Mouse (Mus musculus) central nervous system, embryonic 18 days (tissue): ENCODE measurements around the gene Mybpc2. TPM values are rescaled to one million over a fixed set of nuclear protein-coding genes. Genes with fewer than 3 reads are reported as not detected.

ENCODE experiments used
- polyA plus RNA-seq: library from polyadenylated mRNA; depleted of rRNA; stranded (reverse); fragments of >200 nt; gene quantifications from 2 replicates; pipeline ENCODE4 v1.2.3, GENCODE M21; 2012; rRNA removed

Mybpc2 gene
- polyA plus RNA-seq: 0.04 and 0.19 TPM in 2 replicates

GRCm38 (mm10) chr7:44524502-44524901 is at the start of gene Mybpc2:
TSS of gene Mybpc2 (minus strand) at chr7:44524656.

GRCm38 (mm10) chr7:44572213-44572701 is 47.8 kb upstream of the Mybpc2 start, which contains the start of gene Napsa:
TSS of gene Napsa (plus strand) at chr7:44572380.

GRCm38 (mm10) chr7:44553826-44554225 is 29.4 kb upstream of the Mybpc2 start, which contains the start of gene Nr1h2:
TSS of gene Nr1h2 (minus strand) at chr7:44553951.

GRCm38 (mm10) chr7:44548497-44549087 is 24.1 kb upstream of the Mybpc2 start, which contains the start of gene Pold1:
TSS of gene Pold1 (minus strand) at chr7:44548849.

GRCm38 (mm10) chr7:44531946-44532732 is 7.7 kb upstream of the Mybpc2 start, which contains the start of gene Spib:
TSS of gene Spib (minus strand) at chr7:44532071.

GRCm38 (mm10) chr7:44495992-44496770 is 28.3 kb downstream of the Mybpc2 start, which contains the start of the genes Emc10 and Fam71e1:
TSS of gene Emc10 (minus strand) at chr7:44496529.
TSS of gene Fam71e1 (plus strand) at chr7:44496581.

GRCm38 (mm10) chr7:44467811-44468411 is 56.5 kb downstream of the Mybpc2 start, which contains the start of gene Josd2:
TSS of gene Josd2 (plus strand) at chr7:44467980.

GRCm38 (mm10) chr7:44465111-44465510 is 59.3 kb downstream of the Mybpc2 start, which contains the start of gene Aspdh:
TSS of gene Aspdh (plus strand) at chr7:44465391.

Other genes starting within 250 kb of the Mybpc2 start
- gene Clec11a, start 217.8 kb downstream of the Mybpc2 start, polyA plus RNA-seq: 2.7 and 7.5 TPM in 2 replicates
- gene Shank1, start 214.4 kb downstream of the Mybpc2 start, polyA plus RNA-seq: 23.2 and 35.2 TPM in 2 replicates
- gene Syt3, start 140.6 kb downstream of the Mybpc2 start, polyA plus RNA-seq: 55.4 and 56.4 TPM in 2 replicates
- gene 1700008O03Rik, start 138.8 kb downstream of the Mybpc2 start, polyA plus RNA-seq: 4.7 and 5.2 TPM in 2 replicates
- 229 and 267 TPM in 2 replicates for gene Lrrc4b, start 95.6 kb downstream of the Mybpc2 start, polyA plus RNA-seq
- gene Aspdh, start 59.3 kb downstream of the Mybpc2 start, polyA plus RNA-seq: 13.8 and 16.1 TPM in 2 replicates
- gene Josd2, start 56.7 kb downstream of the Mybpc2 start, polyA plus RNA-seq: 75.4 and 77.8 TPM in 2 replicates
- 210 and 223 TPM in 2 replicates for gene Emc10, start 28.1 kb downstream of the Mybpc2 start, polyA plus RNA-seq
- gene Fam71e1, start 28.1 kb downstream of the Mybpc2 start, polyA plus RNA-seq: 25.2 and 26.6 TPM in 2 replicates
- gene Spib, start 7.4 kb upstream of the Mybpc2 start, polyA plus RNA-seq: 0.04 and 0.09 TPM in 2 replicates
- 24.0 and 24.6 TPM in 2 replicates for gene Pold1, start 24.2 kb upstream of the Mybpc2 start, polyA plus RNA-seq
- gene Nr1h2, start 29.3 kb upstream of the Mybpc2 start, polyA plus RNA-seq: 55.4 and 59.4 TPM in 2 replicates
- 0.19 and 0.27 TPM in 2 replicates for gene Napsa, start 47.7 kb upstream of the Mybpc2 start, polyA plus RNA-seq
- gene Kcnc3, start 66.0 kb upstream of the Mybpc2 start, polyA plus RNA-seq: 14.7 and 17.8 TPM in 2 replicates
- gene Myh14, start 146.2 kb upstream of the Mybpc2 start, polyA plus RNA-seq: 2.2 and 2.8 TPM in 2 replicates
- not detected in 2 replicates for gene Izumo2, start 184.1 kb upstream of the Mybpc2 start, polyA plus RNA-seq
- 28.7 TPM in 2 replicates for gene Vrk3, start 223.8 kb upstream of the Mybpc2 start, polyA plus RNA-seq
- gene Zfp473, start 226.4 kb upstream of the Mybpc2 start, polyA plus RNA-seq: 1.2 and 1.3 TPM in 2 replicates